Mouse (Mus musculus): ENCODE results near the gene Trpm3. TPM values are rescaled to one million over a fixed set of nuclear protein-coding genes. Genes with fewer than 3 reads are reported as not detected.

The Trpm3 gene
- total RNA-seq, 2 experiments from 2014 or later = 1.7 to 1.8 TPM

- no peak for DNase-seq (ENCODE audit: low spot score)
- intact Hi-C loops (cut with DNase I) = no loop called here
These were observed 903.4 kb downstream of the Trpm3 start for GRCm38 (mm10) chr19:23042168-23042733.

GRCm38 (mm10) chr19:23043699-23044098 is 904.9 kb downstream of the Trpm3 start:
- intact Hi-C loops (cut with DNase I) = no loop called here
- no peak for DNase-seq (ENCODE audit: low spot score)

Small RNA genes lying within 50 kb of the gene (microRNA-seq; reads per million reads assigned to microRNA genes)
- gene Mir204 = 118 reads per million, percentile 59 among the genes with 10 or more reads in this experiment

Measured in heart, postnatal 25 days (tissue).